Mouse (Mus musculus): ENCODE results near the gene Dlgap4.

GRCm38 (mm10) chr2:156773470-156773869, 160.0 kb downstream of the Dlgap4 start:
- TF ChIP-seq POLR2A (IDR thresholded peaks at IDR 0.05; ENCODE audit: extremely low read depth, insufficient read depth, low read length) = no peak
- TF ChIP-seq CTCF (IDR thresholded peaks at IDR 0.05; ENCODE audit: extremely low read depth, insufficient read depth, low read length) = no peak
